Mouse (Mus musculus): Measurements from ENCODE around the gene Pip5k1a. TPM values are rescaled to one million over a fixed set of nuclear protein-coding genes. Genes with fewer than 3 reads are reported as not detected.
"Not testable (repeated sequence)": the region's sequence is repeated elsewhere in the genome, so short reads cannot be mapped to it uniquely, and the experiment has no call there.

The Pip5k1a gene
- polyA plus RNA-seq, 1 experiment from 2014 or later = 15.4 TPM

GRCm38 (mm10) chr3:95107898-95108297, 1.2 kb upstream of the Pip5k1a start:
- H3K4me2 ChIP-seq = no peak overlapping the region
- no peaks in the 10 kb centered on the region for H3K9me3 ChIP-seq
- no peak for ATAC-seq (ENCODE audit: low FRiP score)
- 76% methylated on average over 2 of the region's 2 CpGs for WGBS
- H3K9ac ChIP-seq = no peak overlapping the region
- H3K36me3 ChIP-seq = no peaks in the 10 kb centered on the region
- peaks cover 21% of the 10 kb centered on the region for H3K4me1 ChIP-seq (replicated peaks)
- no peaks in the 10 kb centered on the region for H3K27me3 ChIP-seq
- H3K27ac ChIP-seq = no peak overlapping the region
- H3K4me3 ChIP-seq = no peak overlapping the region

- H3K27me3 ChIP-seq; ATAC-seq (ENCODE audit: low FRiP score); H3K9ac ChIP-seq; H3K27ac ChIP-seq; H3K36me3 ChIP-seq; H3K9me3 ChIP-seq: not testable (repeated sequence)
- H3K4me2 ChIP-seq = peak overlapping the region; percentile 64
- peaks cover 15% of the 10 kb centered on the region for H3K4me1 ChIP-seq (replicated peaks)
- H3K4me3 ChIP-seq = peak overlapping the region; percentile 71
Observed at GRCm38 (mm10) chr3:95107308-95107707, 578 bp upstream of the Pip5k1a start.

GRCm38 (mm10) chr3:95105586-95106337, 968 bp downstream of the Pip5k1a start:
- under 1% methylated on average over 16 of the region's 16 CpGs for WGBS
- Histone ChIP-seq H3K4me3 (peak overlapping the region; percentile 71), H3K9me3 (no peaks in the 10 kb centered on the region), H3K27me3 (no peaks in the 10 kb centered on the region), H3K36me3 (0 out of 2 replicates have a peak, but pooled peaks cover 3% of the 10 kb centered on the region), H3K9ac (peak overlapping the region; percentile 91), H3K27ac (peak overlapping the region; percentile 91), H3K4me1 (replicated peaks) (peaks cover 21% of the 10 kb centered on the region), H3K4me2 (peak overlapping the region; percentile 83)
- no peak for ATAC-seq (ENCODE audit: low FRiP score)

GRCm38 (mm10) chr3:95105121-95105520, 1.6 kb downstream of the Pip5k1a start:
- Histone ChIP-seq H3K9ac (peak overlapping the region; percentile 91), H3K4me2 (peak overlapping the region; percentile 83), H3K4me3 (peak overlapping the region; percentile 71), H3K4me1 (replicated peaks) (peaks cover 21% of the 10 kb centered on the region), H3K9me3 (no peaks in the 10 kb centered on the region), H3K36me3 (0 out of 2 replicates have a peak, but pooled peaks cover 3% of the 10 kb centered on the region), H3K27ac (no peak overlapping the region), H3K27me3 (no peaks in the 10 kb centered on the region)
- no peak for ATAC-seq (ENCODE audit: low FRiP score)
- WGBS = 75% methylated on average over 4 of the region's 4 CpGs

GRCm38 (mm10) chr3:95100854-95101253, 5.9 kb downstream of the Pip5k1a start:
- WGBS = 69% methylated on average over 2 of the region's 2 CpGs
- ATAC-seq (ENCODE audit: low FRiP score) = no peak
- no peak overlapping the region for H3K4me3 ChIP-seq
- H3K36me3 ChIP-seq = peaks cover 8% of the 10 kb centered on the region
- no peaks in the 10 kb centered on the region for H3K9me3 ChIP-seq
- H3K9ac ChIP-seq = no peak overlapping the region
- H3K4me2 ChIP-seq = no peak overlapping the region
- H3K27ac ChIP-seq = no peak overlapping the region
- peaks cover 26% of the 10 kb centered on the region for H3K4me1 ChIP-seq (replicated peaks)
- H3K27me3 ChIP-seq = no peaks in the 10 kb centered on the region

- WGBS = 96% methylated on average over 1 of the region's 1 CpGs
- ATAC-seq (ENCODE audit: low FRiP score) = no peak
Observed at GRCm38 (mm10) chr3:95088071-95088470, 18.7 kb downstream of the Pip5k1a start.

GRCm38 (mm10) chr3:95071606-95072005, 35.1 kb downstream of the Pip5k1a start:
- WGBS = 94% methylated on average over 2 of the region's 2 CpGs
- no peaks in the 10 kb centered on the region for H3K4me1 ChIP-seq (replicated peaks)
- no peaks in the 10 kb centered on the region for H3K9me3 ChIP-seq
- H3K36me3 ChIP-seq = peaks cover 80% of the 10 kb centered on the region
- no peaks in the 10 kb centered on the region for H3K27me3 ChIP-seq
- no peak for ATAC-seq (ENCODE audit: low FRiP score)
- H3K27ac ChIP-seq = no peak overlapping the region
- no peak overlapping the region for H3K4me2 ChIP-seq
- no peak overlapping the region for H3K4me3 ChIP-seq
- H3K9ac ChIP-seq = no peak overlapping the region

More at GRCm38 (mm10) chr3:95088071-95088470, 18.7 kb downstream of the Pip5k1a start:
- H3K4me2 ChIP-seq = no peak overlapping the region
- no peaks in the 10 kb centered on the region for H3K9me3 ChIP-seq
- H3K4me1 ChIP-seq (replicated peaks) = no peaks in the 10 kb centered on the region
- H3K27me3 ChIP-seq = no peaks in the 10 kb centered on the region
- no peak overlapping the region for H3K4me3 ChIP-seq
- no peak overlapping the region for H3K27ac ChIP-seq
- no peak overlapping the region for H3K9ac ChIP-seq
- peaks cover under 1% of the 10 kb centered on the region; the same call in 1 of the 2 replicates for H3K36me3 ChIP-seq

GRCm38 (mm10) chr3:95066570-95066969, 40.2 kb downstream of the Pip5k1a start:
- H3K4me2 ChIP-seq = no peak overlapping the region
- H3K4me1 ChIP-seq (replicated peaks) = no peaks in the 10 kb centered on the region
- no peak overlapping the region for H3K27ac ChIP-seq
- 95% methylated on average over 11 of the region's 11 CpGs for WGBS
- H3K9me3 ChIP-seq = no peaks in the 10 kb centered on the region
- no peak overlapping the region for H3K4me3 ChIP-seq
- no peak for ATAC-seq (ENCODE audit: low FRiP score)
- H3K36me3 ChIP-seq = peaks cover 92% of the 10 kb centered on the region
- H3K27me3 ChIP-seq = no peaks in the 10 kb centered on the region
- no peak overlapping the region for H3K9ac ChIP-seq

GRCm38 (mm10) chr3:95066095-95066494, 40.6 kb downstream of the Pip5k1a start:
- H3K4me2 ChIP-seq = no peak overlapping the region
- H3K9me3 ChIP-seq = no peaks in the 10 kb centered on the region
- H3K27me3 ChIP-seq = no peaks in the 10 kb centered on the region
- peaks cover 92% of the 10 kb centered on the region for H3K36me3 ChIP-seq
- ATAC-seq (ENCODE audit: low FRiP score) = no peak
- no peak overlapping the region for H3K27ac ChIP-seq
- H3K4me1 ChIP-seq (replicated peaks) = no peaks in the 10 kb centered on the region
- no peak overlapping the region for H3K4me3 ChIP-seq
- WGBS = 89% methylated on average over 6 of the region's 6 CpGs
- no peak overlapping the region for H3K9ac ChIP-seq

- Histone ChIP-seq H3K36me3 (peaks cover 92% of the 10 kb centered on the region), H3K9me3 (no peaks in the 10 kb centered on the region), H3K4me3 (no peak overlapping the region), H3K27me3 (no peaks in the 10 kb centered on the region), H3K27ac (no peak overlapping the region), H3K9ac (no peak overlapping the region), H3K4me1 (replicated peaks) (no peaks in the 10 kb centered on the region), H3K4me2 (no peak overlapping the region)
- 88% methylated on average over 1 of the region's 1 CpGs for WGBS
- ATAC-seq (ENCODE audit: low FRiP score) = no peak
Observed at GRCm38 (mm10) chr3:95065553-95065952, 41.2 kb downstream of the Pip5k1a start.

- no peak overlapping the region for H3K4me3 ChIP-seq
Observed at GRCm38 (mm10) chr3:95063741-95064140, 43.0 kb downstream of the Pip5k1a start.

GRCm38 (mm10) chr3:95058078-95058477, 48.7 kb downstream of the Pip5k1a start:
- Histone ChIP-seq H3K4me2 (no peak overlapping the region), H3K36me3 (peaks cover 62% of the 10 kb centered on the region), H3K4me3 (no peak overlapping the region), H3K9ac (no peak overlapping the region), H3K4me1 (replicated peaks) (peaks cover 7% of the 10 kb centered on the region), H3K27ac (no peak overlapping the region), H3K9me3 (no peaks in the 10 kb centered on the region), H3K27me3 (no peaks in the 10 kb centered on the region)
- 82% methylated on average over 8 of the region's 8 CpGs for WGBS
- ATAC-seq (ENCODE audit: low FRiP score) = no peak

More at GRCm38 (mm10) chr3:95063741-95064140, 43.0 kb downstream of the Pip5k1a start:
- H3K27ac ChIP-seq = no peak overlapping the region
- H3K36me3 ChIP-seq = peaks cover 94% of the 10 kb centered on the region
- H3K27me3 ChIP-seq = no peaks in the 10 kb centered on the region
- no peaks in the 10 kb centered on the region for H3K4me1 ChIP-seq (replicated peaks)
- 96% methylated on average over 4 of the region's 4 CpGs for WGBS
- H3K4me2 ChIP-seq = no peak overlapping the region
- no peak for ATAC-seq (ENCODE audit: low FRiP score)
- H3K9ac ChIP-seq = no peak overlapping the region
- no peaks in the 10 kb centered on the region for H3K9me3 ChIP-seq

- H3K9ac ChIP-seq = no peak overlapping the region
- no peaks in the 10 kb centered on the region for H3K9me3 ChIP-seq
- 96% methylated on average over 7 of the region's 7 CpGs for WGBS
- no peak for ATAC-seq (ENCODE audit: low FRiP score)
- no peaks in the 10 kb centered on the region for H3K27me3 ChIP-seq
- H3K36me3 ChIP-seq = peaks cover 44% of the 10 kb centered on the region
- H3K4me3 ChIP-seq = no peak overlapping the region
- no peak overlapping the region for H3K4me2 ChIP-seq
- H3K27ac ChIP-seq = no peak overlapping the region
- peaks cover 7% of the 10 kb centered on the region for H3K4me1 ChIP-seq (replicated peaks)
Observed at GRCm38 (mm10) chr3:95056275-95056674, 50.5 kb downstream of the Pip5k1a start.

Measured in hindbrain, embryonic 13.5 days (tissue).